Mouse (Mus musculus): ENCODE data around the gene Olfr1006.

DNA sequence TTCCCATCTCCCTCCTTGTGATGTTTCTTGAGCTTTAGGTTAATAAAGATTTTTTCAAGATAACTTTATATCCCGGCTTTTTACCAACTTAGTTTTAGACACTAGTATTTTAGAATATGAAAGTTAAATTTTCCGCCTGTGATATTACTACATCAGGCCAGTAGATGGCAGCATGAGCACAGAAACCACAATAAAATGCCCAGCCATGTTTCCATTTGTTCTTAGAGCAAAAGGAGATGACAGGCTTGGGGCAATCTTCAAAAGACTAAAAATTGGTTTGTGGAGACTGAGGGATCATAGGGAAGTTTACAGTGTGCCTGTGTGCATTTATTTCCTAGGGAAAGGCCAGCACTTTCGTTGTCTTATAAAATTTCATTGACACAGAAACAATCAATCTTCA is 47.2 kb upstream of the Olfr1006 start:
- TF ChIP-seq CTCF (IDR thresholded peaks at IDR 0.05; ENCODE audit: borderline replicate concordance, insufficient read depth, low read length) (no peak), POLR2A (IDR thresholded peaks at IDR 0.05; ENCODE audit: low read depth, low read length) (no peak)
